Mouse (Mus musculus): ENCODE data around the gene Entpd5.
"Not testable (repeated sequence)": the region's sequence is repeated elsewhere in the genome, so short reads cannot be mapped to it uniquely, and the experiment has no call there.

Gene Entpd5

GRCm38 (mm10) chr12:84358699-84359098, 50.1 kb downstream of the Entpd5 start:
- DNase-seq (ENCODE audit: extremely low read depth, insufficient read length, low spot score): not testable (repeated sequence)

- no peak for DNase-seq (ENCODE audit: extremely low read depth, insufficient read length, low spot score)
Observed at GRCm38 (mm10) chr12:84347192-84347591, 61.6 kb downstream of the Entpd5 start.

GRCm38 (mm10) chr12:84336963-84337625, 71.7 kb downstream of the Entpd5 start:
- DNase-seq (ENCODE audit: extremely low read depth, insufficient read length, low spot score): no peak

- no peak for DNase-seq (ENCODE audit: extremely low read depth, insufficient read length, low spot score)
Observed at GRCm38 (mm10) chr12:84327111-84327512, 81.7 kb downstream of the Entpd5 start.
